Mouse (Mus musculus) frontal cortex, adult (tissue): Measurements from ENCODE around the gene Cfap54.

Experiments used
- ATAC-seq: cut with Nextera tagmentation; 2 replicates; pipeline ENCODE4 v1.9.2; 2017; ENCODE audit warnings: mild to moderate bottlenecking, moderate library complexity, mixed read lengths; ENCODE audit not compliant: low TSS enrichment

The Cfap54 gene

DNA sequence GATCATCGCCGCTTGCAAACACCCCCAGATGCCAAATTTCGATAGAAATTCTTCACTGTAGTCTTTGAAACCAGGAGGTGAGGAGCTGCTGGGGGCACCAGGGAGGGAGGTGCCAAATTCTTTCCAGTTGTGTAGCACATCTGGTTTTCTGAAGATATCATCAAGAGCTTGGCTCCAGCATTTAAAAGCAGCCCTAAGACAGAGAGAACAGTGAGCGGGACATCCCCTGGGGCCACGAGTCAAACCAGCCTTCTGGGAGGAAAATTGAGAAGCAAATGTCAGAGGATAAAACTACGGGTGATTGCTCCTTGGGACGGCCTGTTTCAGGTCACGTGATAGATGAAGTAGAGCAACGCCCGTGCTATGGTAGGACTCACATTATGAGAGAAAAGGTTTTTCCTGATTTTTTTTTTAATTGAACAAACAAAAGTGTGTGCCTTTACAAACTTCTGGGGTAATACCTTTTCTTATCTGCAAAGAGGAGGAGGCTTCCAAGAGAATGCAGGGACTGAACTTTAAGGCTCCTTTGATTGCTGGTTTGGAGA, 143.6 kb downstream of the Cfap54 start:
- ATAC-seq, result no peak

- no peak for ATAC-seq
Observed at GRCm38 (mm10) chr10:92937091-92937490, 144.3 kb downstream of the Cfap54 start.

- ATAC-seq, result 0 out of 2 replicates have a peak, but pooled peaks have one; percentile 28
Observed at GRCm38 (mm10) chr10:92934506-92934905, 146.9 kb downstream of the Cfap54 start.

DNA sequence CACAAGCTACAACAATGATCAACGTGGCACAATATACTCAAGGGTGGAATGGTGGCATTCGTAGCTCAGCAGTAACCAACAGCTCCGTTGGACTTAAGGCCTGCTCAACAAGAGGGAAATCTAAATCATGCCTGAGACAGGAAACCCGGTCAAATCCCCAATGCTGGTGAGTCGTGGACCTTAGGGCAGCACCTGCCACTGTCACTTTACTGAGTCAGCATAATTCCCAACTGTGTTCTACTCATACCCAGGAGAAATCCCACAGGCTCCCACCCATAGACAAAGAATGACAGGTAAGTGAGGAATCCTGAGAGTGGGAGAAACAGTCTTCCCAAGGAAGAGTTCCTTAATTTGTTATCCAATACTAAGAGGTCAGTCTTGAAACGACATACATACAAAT, 147.8 kb downstream of the Cfap54 start:
- no peak for ATAC-seq

DNA sequence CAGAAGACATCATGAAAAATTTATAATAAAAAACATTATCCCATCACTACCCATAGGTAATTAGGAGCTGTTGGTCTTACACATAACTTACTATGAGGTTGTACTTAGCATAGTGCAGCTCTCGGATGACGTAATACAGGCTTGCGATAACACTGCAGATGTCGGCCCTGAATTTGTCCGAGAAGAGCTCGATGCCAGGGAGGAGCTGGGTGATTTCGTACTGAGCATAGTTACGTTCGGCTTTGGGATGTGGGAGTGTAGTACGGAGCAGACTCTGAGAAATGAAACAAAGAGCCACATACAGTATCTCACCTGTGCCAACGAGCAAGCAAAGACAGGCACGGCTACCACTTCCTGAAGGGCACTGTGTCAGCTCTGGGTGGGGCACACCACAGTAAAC, 149.0 kb downstream of the Cfap54 start:
- ATAC-seq, result peak; percentile 90

GRCm38 (mm10) chr10:92930036-92930435, 151.4 kb downstream of the Cfap54 start:
- ATAC-seq, result no peak

- no peak for ATAC-seq
Observed at GRCm38 (mm10) chr10:92928256-92928655, 153.2 kb downstream of the Cfap54 start.

DNA sequence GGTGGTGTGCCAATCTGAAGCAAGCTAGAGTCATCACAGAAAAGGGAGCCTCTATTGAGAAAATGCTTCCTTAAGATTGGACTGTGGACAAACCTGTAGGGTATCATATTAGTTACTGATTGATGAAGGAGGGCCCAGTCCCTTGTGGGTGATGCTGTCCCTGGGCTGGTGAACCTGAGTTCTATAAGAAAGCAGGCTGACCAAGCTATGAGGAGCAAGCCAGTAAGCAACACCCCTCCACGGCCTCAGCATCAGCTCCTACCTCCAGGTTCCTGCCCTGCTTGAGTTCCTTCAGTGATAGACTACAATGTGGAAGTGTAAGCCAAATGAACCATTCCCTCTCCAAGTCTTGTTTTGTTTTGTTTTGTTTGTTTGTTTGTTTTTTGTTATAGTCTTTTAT, 162.9 kb downstream of the Cfap54 start:
- ATAC-seq, result no peak

DNA sequence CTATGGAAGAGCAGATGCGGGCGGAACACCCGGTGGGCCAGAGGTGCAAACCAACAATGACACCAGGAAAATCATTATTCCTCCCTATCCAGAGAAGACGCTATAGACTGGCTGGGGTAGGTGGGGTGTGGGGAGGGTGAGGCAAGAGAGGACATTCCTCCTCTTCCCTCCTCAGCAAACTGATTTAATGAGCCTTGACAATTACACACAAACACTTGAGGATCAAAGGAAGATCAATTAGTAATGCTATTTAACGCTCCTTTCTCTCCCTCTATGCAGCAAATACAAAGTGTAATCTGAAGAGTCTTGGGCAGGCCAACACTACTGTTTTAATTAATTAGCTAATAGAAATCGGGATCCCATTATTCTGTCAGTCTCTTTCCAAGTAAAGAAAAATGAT, 174.2 kb downstream of the Cfap54 start:
- ATAC-seq, result no peak

DNA sequence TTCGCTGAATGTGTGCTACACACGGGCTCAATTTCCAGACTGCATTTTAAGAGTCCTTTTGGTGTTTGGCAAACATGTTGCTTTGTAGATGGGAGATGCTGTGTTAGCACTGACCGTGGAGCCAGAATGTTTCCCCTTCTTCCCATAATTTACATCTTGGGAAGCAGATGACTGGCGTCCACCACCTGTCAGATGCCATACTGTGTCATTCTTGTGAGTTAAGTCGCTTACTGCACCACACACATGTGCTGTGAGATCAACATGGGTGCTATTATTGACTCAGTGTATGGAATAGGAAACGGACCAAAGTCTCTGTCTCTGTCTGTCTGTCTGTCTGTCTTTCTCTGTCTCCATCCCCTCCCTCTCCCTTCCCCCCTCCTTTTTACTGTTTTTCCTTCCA, 193.0 kb downstream of the Cfap54 start:
- no peak for ATAC-seq

DNA sequence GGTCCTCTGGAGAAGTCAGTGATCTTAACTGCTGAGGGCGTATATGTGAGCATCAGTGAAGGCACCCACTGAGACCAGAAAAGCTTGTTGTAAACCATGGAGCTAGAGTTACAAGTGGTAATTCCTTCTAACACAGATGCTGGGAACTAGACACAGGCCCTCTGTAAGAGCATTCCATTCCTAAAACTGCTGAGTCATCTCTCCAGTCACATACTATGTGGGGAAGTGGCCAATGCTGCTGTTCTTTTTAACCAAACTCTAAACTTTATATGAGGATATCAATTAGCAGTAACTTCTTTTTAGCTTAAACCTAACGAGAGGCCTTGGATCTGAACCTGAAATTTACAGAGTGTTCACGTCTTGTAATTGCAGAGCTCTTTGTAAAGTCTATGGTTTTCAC, 203.4 kb downstream of the Cfap54 start:
- no peak for ATAC-seq

DNA sequence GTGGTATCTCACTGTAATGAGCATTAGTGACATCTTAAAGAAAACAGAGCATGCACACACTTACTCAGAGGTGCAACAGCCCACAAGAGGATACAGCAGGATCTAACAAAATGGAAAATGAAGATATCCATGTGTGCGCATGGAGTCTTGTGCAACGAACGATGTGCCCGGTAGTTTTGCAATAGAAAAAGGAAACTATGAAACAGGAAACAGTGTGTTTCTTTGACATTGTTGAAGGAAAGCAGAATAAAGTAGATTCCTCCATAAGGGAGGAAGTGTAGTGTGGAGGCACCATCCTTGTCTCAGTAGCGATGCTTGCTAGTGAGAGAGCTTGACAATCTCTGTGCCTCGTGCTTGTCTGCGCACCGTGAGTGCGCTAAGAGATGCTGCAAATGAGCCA, 240.4 kb downstream of the Cfap54 start:
- no peak for ATAC-seq

DNA sequence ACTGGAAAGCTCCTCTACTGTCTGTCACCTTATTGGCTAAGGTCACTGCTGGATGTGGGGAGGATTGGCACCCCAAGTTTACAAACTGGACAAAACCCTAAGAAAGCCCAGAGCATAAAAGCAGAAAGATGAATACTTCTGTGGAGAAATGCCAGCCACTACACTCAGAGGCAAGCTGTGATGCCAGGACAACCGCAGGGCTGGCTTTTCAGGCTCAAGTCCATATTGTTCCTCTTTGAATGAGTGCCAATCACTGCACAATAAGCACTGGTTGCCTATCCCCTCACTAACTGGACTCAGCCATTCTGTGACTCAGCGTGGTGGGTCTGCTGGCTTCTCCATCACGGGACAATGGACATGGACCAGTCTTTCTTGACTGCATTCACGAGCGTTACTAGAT, 243.8 kb downstream of the Cfap54 start:
- no peak for ATAC-seq

- no peak for ATAC-seq
Observed at GRCm38 (mm10) chr10:92837045-92837444, 244.4 kb downstream of the Cfap54 start.

DNA sequence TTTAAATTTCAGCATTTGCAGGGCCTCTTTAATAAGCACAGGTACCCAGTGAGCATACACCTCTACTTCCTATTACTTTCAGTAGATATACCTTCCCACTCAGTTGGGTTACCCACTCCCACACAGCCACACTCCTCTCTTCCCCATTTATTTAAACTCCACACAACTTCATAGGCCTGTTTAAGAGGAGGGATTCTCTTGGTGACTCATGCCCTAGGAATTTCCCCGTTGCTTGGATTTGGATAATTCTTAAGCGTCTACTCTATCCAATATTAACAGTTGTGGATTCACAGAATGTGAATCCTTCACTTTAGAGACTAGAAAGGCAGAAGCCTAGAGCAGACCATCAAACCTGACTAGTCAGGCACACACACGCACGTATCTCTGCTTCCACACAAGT, 259.9 kb downstream of the Cfap54 start:
- ATAC-seq, result no peak

DNA sequence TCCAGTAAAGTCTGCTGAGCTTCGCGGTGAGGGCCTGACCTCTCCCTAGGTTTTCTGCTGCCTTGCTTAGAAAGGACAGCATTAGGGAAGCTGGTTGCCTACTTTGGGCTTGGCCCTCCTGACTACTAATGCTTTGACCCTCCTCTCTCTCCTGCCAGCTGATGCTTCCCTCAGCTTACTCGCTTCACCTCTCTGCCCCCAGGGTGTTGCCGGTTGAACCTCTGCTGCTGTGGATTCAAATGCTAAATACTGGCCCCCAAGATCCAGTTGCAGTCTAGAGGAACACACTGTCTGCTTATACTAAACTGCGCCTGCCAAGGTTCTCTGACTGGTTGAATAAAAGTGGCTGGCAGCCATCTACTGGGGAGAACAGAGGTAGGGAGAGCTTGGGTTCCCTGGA, 263.2 kb downstream of the Cfap54 start:
- ATAC-seq, result no peak

- no peak for ATAC-seq
Observed at GRCm38 (mm10) chr10:92816903-92817302, 264.5 kb downstream of the Cfap54 start.

- no peak for ATAC-seq
Observed at GRCm38 (mm10) chr10:92810894-92811293, 270.5 kb downstream of the Cfap54 start.

DNA sequence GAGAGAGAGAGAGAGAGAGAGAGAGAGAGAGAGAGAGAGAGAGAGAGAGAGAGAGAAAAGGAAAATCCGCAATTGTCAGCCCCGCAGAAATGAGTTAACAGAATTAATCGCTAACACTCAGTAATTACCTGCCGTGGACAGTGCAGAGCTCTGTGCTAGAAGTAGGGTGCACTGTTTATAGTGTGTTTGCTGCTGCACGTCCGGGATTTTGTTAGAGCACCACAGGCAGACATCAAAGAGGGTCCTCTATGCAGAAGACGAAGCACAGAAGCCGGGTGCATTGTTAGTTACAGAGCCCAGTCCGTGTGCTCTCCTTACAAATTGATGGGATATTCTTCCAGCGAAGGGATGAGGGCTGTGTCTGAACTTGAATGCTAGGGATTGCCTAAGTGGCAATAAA, 289.5 kb downstream of the Cfap54 start:
- no peak for ATAC-seq

DNA sequence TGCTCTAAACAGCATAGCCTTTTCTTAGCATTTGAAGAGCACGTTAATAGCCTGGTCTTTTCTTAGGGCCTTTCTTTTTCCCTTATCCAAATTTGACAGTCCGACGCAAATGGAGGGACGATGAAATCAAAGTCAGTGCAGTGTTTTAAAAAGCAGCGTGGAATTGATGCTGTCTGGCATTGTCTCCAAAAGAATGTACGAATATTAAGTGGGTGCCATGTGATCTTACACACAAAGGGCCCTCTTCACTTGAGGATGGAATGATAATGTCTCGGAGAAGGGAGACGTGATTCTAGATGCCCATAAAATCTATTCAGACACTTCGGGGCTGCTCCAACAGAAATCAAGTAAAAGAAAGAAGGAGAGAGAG, 289.9 kb downstream of the Cfap54 start:
- ATAC-seq, result no peak

- ATAC-seq, result no peak
Observed at GRCm38 (mm10) chr10:92790893-92791530, 290.4 kb downstream of the Cfap54 start.

DNA sequence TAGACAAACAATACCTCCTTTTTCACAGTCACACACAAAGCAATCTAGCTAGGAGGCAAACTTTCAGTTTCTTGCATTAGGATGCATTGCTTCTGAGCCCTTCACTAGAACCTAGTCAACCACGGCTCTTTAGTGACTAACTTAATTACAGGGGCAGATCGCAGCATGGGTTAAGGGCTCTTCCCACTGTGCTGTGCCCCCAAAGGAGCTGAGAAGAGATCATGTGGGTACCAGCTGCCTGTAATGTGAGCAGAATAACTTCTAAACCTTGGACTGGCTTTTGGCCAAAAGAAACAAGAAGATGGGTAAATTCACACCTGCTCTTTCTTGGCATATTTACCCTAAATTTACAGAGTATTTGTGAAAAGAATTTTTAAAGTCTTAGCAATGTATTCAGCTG, 291.2 kb downstream of the Cfap54 start:
- ATAC-seq, result no peak

DNA sequence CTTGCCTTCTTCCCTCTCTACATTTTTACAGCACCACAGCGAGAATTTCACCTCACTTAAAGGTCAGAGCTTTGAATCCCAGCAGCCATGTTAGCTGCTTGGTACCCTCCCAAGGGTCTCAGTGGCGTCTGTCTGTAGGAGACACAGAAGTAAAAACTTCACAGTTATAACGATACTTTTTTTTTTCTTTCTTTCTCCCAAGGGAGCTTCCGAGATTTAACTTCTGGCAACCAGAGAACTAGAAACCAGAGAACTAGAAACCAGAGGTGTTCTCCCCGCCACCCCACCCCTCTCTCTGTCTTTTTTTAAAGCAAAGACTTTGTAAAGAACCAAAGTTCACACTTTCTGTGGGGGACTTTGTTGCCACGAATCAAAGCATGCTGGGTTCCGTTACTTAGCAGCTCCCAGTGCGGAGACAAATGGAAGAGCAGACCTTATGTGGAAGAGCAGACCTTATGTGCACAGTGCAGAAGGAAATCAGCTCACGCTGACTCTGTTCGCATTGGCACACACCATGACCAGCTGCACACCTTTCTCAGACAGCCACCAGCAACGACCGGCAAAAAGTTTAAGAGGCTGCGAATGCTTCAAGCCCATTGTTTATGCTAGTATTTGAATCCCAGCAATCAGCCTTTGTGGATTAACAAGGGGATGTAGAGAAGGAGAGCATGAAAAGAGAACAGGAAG, 292.9 kb downstream of the Cfap54 start:
- ATAC-seq, result no peak

- no peak for ATAC-seq
Observed at GRCm38 (mm10) chr10:92782691-92783090, 298.7 kb downstream of the Cfap54 start.
